Mouse (Mus musculus) midbrain, embryonic 11.5 days (tissue): ENCODE measurements around the gene Igbp1b. TPM values are rescaled to one million over a fixed set of nuclear protein-coding genes. Genes with fewer than 3 reads are reported as not detected.

Source experiments
- ATAC-seq: fragments of 200-750 bp; cut with Nextera tagmentation; 2 replicates; pipeline ENCODE4 v1.8.0; 2017; ENCODE audit warnings: moderate TSS enrichment, moderate library complexity; ENCODE audit not compliant: low FRiP score
- DNase-seq: peaks from one replicate; pipeline ENCODE4 v3.0.0; 2015; ENCODE audit warnings: low spot score; ENCODE audit errors: missing footprints
- H3K27ac ChIP-seq: fragments of 300-500 bp; sonication (generic); 2 replicates; pipeline ENCODE4 v1.5.1; 2014; ENCODE audit warnings: low read depth, low read length
- H3K27me3 ChIP-seq: fragments of 300-500 bp; sonication (generic); 2 replicates; pipeline ENCODE4 v1.6.1; 2014; ENCODE audit warnings: mild to moderate bottlenecking, low read length, moderate library complexity, mixed read lengths; ENCODE audit not compliant: control insufficient read depth, insufficient read depth
- H3K36me3 ChIP-seq: fragments of 300-500 bp; sonication (generic); 2 replicates; pipeline ENCODE4 v1.6.1; 2014; ENCODE audit warnings: mild to moderate bottlenecking, low read length, moderate library complexity, mixed read lengths; ENCODE audit not compliant: control insufficient read depth, insufficient read depth
- H3K4me1 ChIP-seq: fragments of 300-500 bp; sonication (generic); 2 replicates; pipeline ENCODE4 v1.6.1; 2014; ENCODE audit warnings: low read length; ENCODE audit not compliant: control insufficient read depth, insufficient read depth
- H3K4me2 ChIP-seq: fragments of 300-500 bp; sonication (generic); 2 replicates; pipeline ENCODE4 v1.6.1; 2014; ENCODE audit warnings: mild to moderate bottlenecking, moderate library complexity
- H3K4me3 ChIP-seq: fragments of 300-500 bp; sonication (generic); 2 replicates; pipeline ENCODE4 v1.5.1; 2014; ENCODE audit warnings: low read depth, low read length
- H3K9ac ChIP-seq: fragments of 300-500 bp; sonication (generic); 2 replicates; pipeline ENCODE4 v1.6.1; 2014; ENCODE audit warnings: low read length
- H3K9me3 ChIP-seq: fragments of 300-500 bp; sonication (generic); 2 replicates; pipeline ENCODE4 v1.6.1; 2016; ENCODE audit warnings: low read length; ENCODE audit not compliant: control insufficient read depth
- WGBS: fragments of 180-500 bp; shearing (Covaris S2); extraction: QIAGEN DNeasy Blood & Tissue Kit; methylation state at CpG from one replicate; pipeline ENCODE4 v1.1.7; 2014; 5-methylcytosine and 5-hydroxymethylcytosine counted together
- polyA plus RNA-seq: library from polyadenylated mRNA; unstranded; fragments of >200 nt; fragmentation: Nextera tagmentation; extraction: Ambion mirVana; gene quantifications from 2 replicates; pipeline ENCODE4 v1.2.1, GENCODE M21; 2014

Igbp1b gene
- polyA plus RNA-seq = 0.10 TPM in 1 of 2 replicates, not detected in the other

GRCm38 (mm10) chr6:138658516-138658915 lies at the start of gene Igbp1b:
Gene Igbp1b (minus strand): TSS chr6:138658544.
- ATAC-seq (peak; percentile 69), DNase-seq (peak; percentile 73)
- Histone ChIP-seq H3K36me3 (no peaks in the 10 kb centered on the region), H3K4me2 (no peak within 1 kb of the TSS), H3K4me3 (no peak within 1 kb of the TSS), H3K4me1 (no peaks in the 10 kb centered on the region), H3K9me3 (no peaks in the 10 kb centered on the region), H3K27me3 (no peaks in the 10 kb centered on the region), H3K9ac (no peak within 1 kb of the TSS), H3K27ac (no peak within 1 kb of the TSS)
- WGBS = 69% methylated on average over 3 of the region's 3 CpGs

DNA sequence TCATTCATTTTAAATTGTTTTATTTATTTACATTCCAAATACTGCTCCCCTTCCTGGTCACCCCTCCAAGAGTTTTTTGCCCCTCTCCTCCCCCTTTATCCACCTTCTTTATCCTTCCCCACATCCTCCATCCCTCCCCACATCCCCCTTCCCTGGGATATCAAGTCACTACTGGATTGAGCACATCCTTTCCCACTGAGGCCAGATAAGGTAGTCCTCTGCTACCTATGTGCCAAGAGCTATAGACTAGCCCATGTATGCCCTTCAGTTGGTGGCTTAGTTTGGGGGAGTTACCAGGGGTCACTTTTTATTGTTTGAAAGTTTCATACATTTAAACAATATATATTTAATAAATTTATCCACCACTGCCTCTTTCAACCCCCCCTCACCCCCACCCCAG lies 24.6 kb upstream of the Igbp1b start:
- H3K27ac ChIP-seq = no peak overlapping the region
- 0 out of 2 replicates have a peak, but pooled peaks have one; percentile 40 for ATAC-seq

DNA sequence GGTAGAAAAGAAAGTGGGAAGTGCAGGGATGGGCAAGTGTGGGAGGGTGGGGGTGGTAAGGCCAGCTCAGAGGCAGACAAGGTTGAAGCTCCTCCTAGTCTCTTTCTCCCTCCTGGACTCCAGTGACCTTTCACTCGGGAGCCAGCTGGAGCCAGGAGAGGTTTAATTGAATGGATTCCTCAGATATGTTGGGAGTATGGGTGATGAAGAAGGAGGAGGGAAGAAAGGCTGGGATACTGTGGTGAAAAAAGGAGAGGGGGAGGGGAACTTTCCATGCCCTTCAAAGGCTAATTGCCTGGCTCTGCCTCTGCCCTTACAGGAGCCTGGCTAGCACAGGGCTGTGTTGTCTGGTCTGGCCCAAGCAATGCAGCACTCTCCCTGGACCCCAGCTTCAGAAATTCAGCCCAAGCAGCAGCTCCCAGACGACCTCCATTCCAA lies 14.4 kb upstream of the Igbp1b start:
- peak; percentile 77 for DNase-seq
- 0% methylated on average over 2 of the region's 2 CpGs for WGBS

More for the DNA sequence above, 24.6 kb upstream of the Igbp1b start:
- no peaks in the 10 kb centered on the region for H3K9me3 ChIP-seq
- peak; percentile 69 for DNase-seq
- H3K4me1 ChIP-seq = no peaks in the 10 kb centered on the region
- no peak overlapping the region for H3K4me3 ChIP-seq
- H3K36me3 ChIP-seq = no peaks in the 10 kb centered on the region
- no peak overlapping the region for H3K4me2 ChIP-seq
- no peak overlapping the region for H3K9ac ChIP-seq
- H3K27me3 ChIP-seq = no peaks in the 10 kb centered on the region

GRCm38 (mm10) chr6:138665416-138665815 lies 7.1 kb upstream of the Igbp1b start:
- Histone ChIP-seq H3K9me3 (no peaks in the 10 kb centered on the region), H3K27me3 (no peaks in the 10 kb centered on the region), H3K4me2 (no peak overlapping the region), H3K36me3 (no peaks in the 10 kb centered on the region), H3K27ac (no peak overlapping the region), H3K9ac (no peak overlapping the region), H3K4me1 (no peaks in the 10 kb centered on the region), H3K4me3 (no peak overlapping the region)
- DNase-seq (no peak), ATAC-seq (no peak)
- 73% methylated on average over 3 of the region's 3 CpGs for WGBS

More for the DNA sequence above, 14.4 kb upstream of the Igbp1b start:
- Histone ChIP-seq H3K36me3 (no peaks in the 10 kb centered on the region), H3K9me3 (no peaks in the 10 kb centered on the region), H3K4me1 (no peaks in the 10 kb centered on the region; the same call in 1 of the 2 replicates), H3K27me3 (no peaks in the 10 kb centered on the region), H3K4me3 (no peak overlapping the region), H3K4me2 (no peak overlapping the region), H3K27ac (no peak overlapping the region; the same call in 1 of the 2 replicates), H3K9ac (no peak overlapping the region)
- peak; percentile 88 for ATAC-seq

DNA sequence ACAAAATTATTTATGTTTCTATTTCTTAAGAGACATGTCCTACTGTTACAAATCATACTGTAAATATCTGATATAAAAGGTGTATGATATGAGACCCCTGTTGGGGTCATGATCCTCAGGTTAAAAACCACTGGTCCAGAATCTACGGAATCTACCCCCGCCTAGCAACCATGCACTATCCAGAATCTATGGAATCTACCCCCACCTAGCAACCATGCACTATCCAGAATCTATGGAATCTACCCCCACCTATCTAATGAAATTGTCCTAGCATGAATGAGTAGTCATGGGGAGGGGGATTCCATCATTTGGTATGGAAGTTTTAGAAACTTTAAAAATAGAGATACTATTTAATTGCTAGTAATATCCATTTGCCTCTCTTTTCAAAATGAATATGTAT lies 12.7 kb downstream of the Igbp1b start:
- no peak for DNase-seq

DNA sequence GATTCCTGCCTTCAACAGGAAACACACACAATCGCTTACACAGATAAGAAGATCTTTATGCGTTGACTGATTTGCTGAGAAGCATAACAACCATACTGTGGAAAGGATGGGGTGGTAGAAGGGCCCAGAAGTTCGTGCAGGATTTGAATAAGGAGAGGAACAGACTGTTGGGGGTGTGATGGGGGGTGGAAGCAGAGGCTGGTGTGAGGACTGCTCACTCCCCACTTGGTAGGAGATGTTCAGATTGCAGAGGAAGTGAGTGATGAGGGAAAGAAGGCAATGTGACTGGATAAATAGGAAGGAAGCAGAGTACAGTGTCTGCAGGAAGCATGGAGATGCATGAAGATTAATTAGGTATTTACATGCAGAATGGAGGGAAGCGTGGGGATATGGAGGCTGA lies 19.0 kb downstream of the Igbp1b start:
- Histone ChIP-seq H3K9me3 (no peaks in the 10 kb centered on the region), H3K27ac (no peak overlapping the region), H3K4me2 (no peak overlapping the region), H3K4me3 (no peak overlapping the region), H3K27me3 (no peaks in the 10 kb centered on the region), H3K4me1 (no peaks in the 10 kb centered on the region), H3K36me3 (no peaks in the 10 kb centered on the region), H3K9ac (no peak overlapping the region)
- no peak for DNase-seq
- ATAC-seq = no peak
- WGBS = 74% methylated on average over 4 of the region's 4 CpGs

More for the DNA sequence above, 12.7 kb downstream of the Igbp1b start:
- Histone ChIP-seq H3K4me1 (no peaks in the 10 kb centered on the region), H3K27me3 (no peaks in the 10 kb centered on the region), H3K36me3 (no peaks in the 10 kb centered on the region), H3K4me2 (no peak overlapping the region), H3K9ac (no peak overlapping the region), H3K27ac (no peak overlapping the region), H3K4me3 (no peak overlapping the region), H3K9me3 (no peaks in the 10 kb centered on the region)
- ATAC-seq = no peak
- 95% methylated on average over 2 of the region's 2 CpGs for WGBS

- no peaks in the 10 kb centered on the region for H3K4me1 ChIP-seq
- ATAC-seq (no peak), DNase-seq (no peak)
- no peak overlapping the region for H3K9ac ChIP-seq
- no peaks in the 10 kb centered on the region for H3K27me3 ChIP-seq
- no peaks in the 10 kb centered on the region for H3K9me3 ChIP-seq
- H3K27ac ChIP-seq = no peak overlapping the region
- H3K4me3 ChIP-seq = no peak overlapping the region
- no peaks in the 10 kb centered on the region for H3K36me3 ChIP-seq
- no peak overlapping the region for H3K4me2 ChIP-seq
These were observed 37.6 kb downstream of the Igbp1b start for GRCm38 (mm10) chr6:138620786-138621185.

DNA sequence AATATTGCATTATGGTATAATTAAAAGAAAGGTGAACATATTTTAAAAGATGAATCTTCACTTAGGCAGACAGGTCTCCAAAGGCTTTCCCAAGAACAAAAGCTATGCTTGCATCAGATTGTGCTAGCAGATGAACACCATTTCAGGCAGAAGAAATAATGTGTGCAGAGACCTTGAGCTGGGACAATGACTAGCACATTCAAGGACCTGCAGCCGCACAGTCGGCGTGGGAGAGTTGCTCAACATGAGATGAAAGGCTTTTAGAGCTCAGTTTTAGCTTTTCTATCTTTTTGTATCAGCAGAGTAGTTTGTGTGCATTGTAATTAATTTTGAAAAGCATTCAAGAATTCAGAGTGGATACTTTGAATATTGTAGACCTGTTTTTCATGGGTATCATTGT lies 39.9 kb downstream of the Igbp1b start:
- Histone ChIP-seq H3K27ac (no peak overlapping the region), H3K27me3 (no peaks in the 10 kb centered on the region), H3K4me2 (no peak overlapping the region), H3K36me3 (no peaks in the 10 kb centered on the region), H3K9ac (no peak overlapping the region), H3K4me3 (no peak overlapping the region), H3K9me3 (no peaks in the 10 kb centered on the region), H3K4me1 (no peaks in the 10 kb centered on the region)
- 86% methylated on average over 3 of the region's 3 CpGs for WGBS
- no peak for DNase-seq
- no peak for ATAC-seq
